Mouse (Mus musculus) bone marrow, adult 2 months (tissue): ENCODE results near the gene Zfp352. TPM values are rescaled to one million over a fixed set of nuclear protein-coding genes. Genes with fewer than 3 reads are reported as not detected.
"Not testable (repeated sequence)": the region's sequence is repeated elsewhere in the genome, so short reads cannot be mapped to it uniquely, and the experiment has no call there.

Experiments used
- H3K27ac ChIP-seq: fragments of 200-500 bp; 2 replicates; pipeline ENCODE4 v1.5.1; 2012; ENCODE audit warnings: low read depth, mild to moderate bottlenecking, control low read depth, inconsistent platforms, low read length; ENCODE audit not compliant: control insufficient read depth, poor library complexity, insufficient read depth
- H3K4me1 ChIP-seq: fragments of 200-500 bp; 2 replicates; pipeline ENCODE4 v1.6.1; 2011; ENCODE audit warnings: low read length; ENCODE audit not compliant: control insufficient read depth, insufficient read depth
- H3K4me3 ChIP-seq: fragments of 200-500 bp; replicated peaks from 2 replicates; pipeline ENCODE3; 2011; ENCODE audit warnings: mild to moderate bottlenecking, low read depth, low read length, control low read depth; ENCODE audit not compliant: control insufficient read depth
- CTCF ChIP-seq: fragments of 200-500 bp; IDR thresholded peaks from 2 replicates; pipeline ENCODE4 v1.5.1; 2011; ENCODE audit warnings: low read length, control low read depth; ENCODE audit not compliant: control insufficient read depth, insufficient read depth
- POLR2A ChIP-seq: fragments of 200-500 bp; IDR thresholded peaks from 2 replicates; pipeline ENCODE4 v1.6.1; 2011; ENCODE audit warnings: low read depth, mild to moderate bottlenecking, control low read depth, low read length, borderline replicate concordance; ENCODE audit not compliant: control insufficient read depth
- WGBS: fragments of 180-500 bp; shearing (Covaris S2); methylation state at CpG from one replicate; pipeline ENCODE4 v1.1.7; 2018; 5-methylcytosine and 5-hydroxymethylcytosine counted together
- polyA plus RNA-seq: library from polyadenylated mRNA; stranded (reverse); fragments of >200 nt; gene quantifications from 2 replicates; pipeline ENCODE4 v1.2.4, GENCODE M21; 2011; ENCODE audit warnings: low replicate concordance; ENCODE audit not compliant: missing spikeins, insufficient read depth, insufficient read length

Gene Zfp352
- not detected in 2 replicates for polyA plus RNA-seq

DNA sequence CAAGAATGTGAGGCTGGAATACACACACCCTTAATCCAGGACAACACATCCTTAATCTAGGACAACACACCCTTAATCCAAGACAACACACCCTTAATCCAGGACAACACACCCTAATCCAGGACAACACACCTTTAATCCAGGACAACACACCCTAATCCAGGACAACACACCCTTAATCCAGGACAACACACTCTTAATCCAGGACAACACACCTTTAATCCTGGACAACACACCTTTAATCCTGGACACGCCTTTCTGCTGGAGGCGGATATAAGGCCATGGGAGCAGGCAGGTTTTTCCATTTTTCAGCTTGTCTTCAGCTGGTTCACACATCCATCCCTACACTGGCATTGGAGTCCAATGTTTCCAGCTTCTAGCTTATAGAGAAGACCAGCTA, at the start of gene Zfp352:
TSS of gene Zfp352 (plus strand) at position 301 of the 400 bp plus-strand sequence.
- TF ChIP-seq CTCF (no peak), POLR2A (no peak)
- H3K4me3 ChIP-seq: no peak within 1 kb of the TSS
- H3K27ac ChIP-seq: no peak within 1 kb of the TSS
- WGBS: 83% methylated on average over 2 of the region's 2 CpGs
- no peaks in the 10 kb centered on the region for H3K4me1 ChIP-seq

DNA sequence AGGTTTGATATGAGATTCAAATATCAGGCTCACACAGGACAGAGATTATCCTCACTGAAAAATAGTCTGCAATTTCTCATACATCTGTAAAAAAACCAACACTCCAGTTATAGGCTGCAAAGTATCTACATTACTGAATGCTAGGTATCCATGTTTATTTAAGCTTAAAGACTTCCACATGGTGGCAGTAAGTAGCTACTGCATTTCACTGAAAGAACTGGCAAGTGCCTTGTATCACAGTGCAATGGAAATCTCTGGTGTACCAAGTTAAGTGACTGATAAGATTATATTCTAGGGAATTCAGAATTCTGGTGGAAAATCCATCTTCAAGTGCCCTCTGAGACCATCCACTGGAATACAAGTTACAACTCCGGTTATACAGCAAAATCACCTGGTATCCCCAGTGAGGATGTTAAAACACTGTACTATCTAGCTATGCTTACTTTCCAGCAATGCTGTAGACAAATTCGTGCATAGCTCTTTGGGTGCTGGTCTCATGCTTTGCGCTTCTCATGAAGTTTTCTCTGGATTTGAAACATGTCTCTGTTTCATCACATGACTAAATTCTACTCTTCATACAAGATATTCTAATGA, 47.6 kb upstream of the Zfp352 start:
- no peak overlapping the region for H3K27ac ChIP-seq
- H3K4me1 ChIP-seq: no peaks in the 10 kb centered on the region
- WGBS: 65% methylated on average over 3 of the region's 3 CpGs
- no peak overlapping the region for H3K4me3 ChIP-seq
- TF ChIP-seq CTCF (no peak), POLR2A (no peak)

DNA sequence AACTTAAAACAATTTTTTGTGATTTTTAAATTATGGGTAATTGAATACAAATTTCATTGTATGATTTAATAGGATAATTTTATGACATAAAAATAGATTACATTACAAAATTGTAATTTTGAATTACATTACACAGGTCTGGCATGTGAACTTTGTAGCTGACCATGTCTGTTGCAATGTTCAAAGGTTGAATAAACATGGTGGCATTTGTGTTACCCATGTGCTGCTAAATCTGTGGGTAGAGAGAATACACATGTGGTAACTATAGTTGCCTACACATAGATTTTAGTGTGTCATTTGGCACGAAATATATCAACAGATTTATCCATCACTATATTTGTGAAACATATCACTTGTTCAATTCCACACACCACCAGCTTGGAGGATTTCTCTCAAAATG, 44.6 kb upstream of the Zfp352 start:
- TF ChIP-seq POLR2A (no peak), CTCF (no peak)
- no peak overlapping the region for H3K4me3 ChIP-seq
- no peaks in the 10 kb centered on the region for H3K4me1 ChIP-seq
- H3K27ac ChIP-seq: no peak overlapping the region
- WGBS: 46% methylated on average over 1 of the region's 1 CpGs

DNA sequence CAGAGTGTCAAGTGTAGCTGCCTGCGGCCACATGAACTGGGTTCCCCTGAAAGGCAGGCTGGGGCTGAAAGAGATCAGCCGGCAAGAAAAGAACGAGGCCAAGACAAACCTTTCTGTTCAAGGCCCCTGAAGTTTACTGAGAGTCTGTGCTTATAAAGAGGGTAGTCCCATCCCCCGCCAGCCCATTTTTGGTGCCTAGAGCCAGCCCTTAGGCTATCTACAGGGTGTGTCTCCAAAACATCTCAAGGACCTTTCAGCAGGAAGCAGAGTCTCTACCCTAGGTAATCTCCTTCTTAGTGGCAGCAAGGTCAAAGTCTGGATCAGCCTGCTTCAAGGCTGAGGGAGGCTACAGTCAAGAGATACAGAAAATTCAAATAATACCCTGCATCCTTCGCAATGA, 15.2 kb upstream of the Zfp352 start:
- no peak overlapping the region for H3K27ac ChIP-seq
- TF ChIP-seq CTCF: no peak
- no peaks in the 10 kb centered on the region for H3K4me1 ChIP-seq
- WGBS: 79% methylated on average over 5 of the region's 5 CpGs
- H3K4me3 ChIP-seq: no peak overlapping the region

DNA sequence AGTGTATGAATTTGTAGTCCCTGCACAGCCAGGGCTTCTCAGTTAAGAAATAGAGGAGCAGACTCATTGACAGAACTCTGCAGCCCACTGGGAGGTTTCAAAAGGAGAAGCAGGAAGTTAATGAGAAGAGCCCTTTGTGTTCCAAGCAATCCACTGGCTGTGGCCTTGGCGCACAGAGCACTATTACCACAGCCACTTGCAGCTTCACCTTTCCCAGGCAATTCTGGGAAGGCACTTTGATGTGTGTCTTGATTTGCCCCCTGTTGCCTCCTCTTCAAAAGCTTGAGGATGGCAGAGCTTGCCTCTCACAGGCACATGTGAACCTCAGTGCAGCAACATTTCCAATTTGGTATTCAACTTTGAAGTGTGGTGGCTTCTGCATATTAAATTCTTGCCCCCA, 7.1 kb upstream of the Zfp352 start:
- no peak overlapping the region for H3K27ac ChIP-seq
- 33% methylated on average over 1 of the region's 1 CpGs for whole genome bisulfite sequencing
- H3K4me3 ChIP-seq: no peak overlapping the region
- no peak for TF ChIP-seq CTCF
- no peak for TF ChIP-seq POLR2A
- no peaks in the 10 kb centered on the region for H3K4me1 ChIP-seq

DNA sequence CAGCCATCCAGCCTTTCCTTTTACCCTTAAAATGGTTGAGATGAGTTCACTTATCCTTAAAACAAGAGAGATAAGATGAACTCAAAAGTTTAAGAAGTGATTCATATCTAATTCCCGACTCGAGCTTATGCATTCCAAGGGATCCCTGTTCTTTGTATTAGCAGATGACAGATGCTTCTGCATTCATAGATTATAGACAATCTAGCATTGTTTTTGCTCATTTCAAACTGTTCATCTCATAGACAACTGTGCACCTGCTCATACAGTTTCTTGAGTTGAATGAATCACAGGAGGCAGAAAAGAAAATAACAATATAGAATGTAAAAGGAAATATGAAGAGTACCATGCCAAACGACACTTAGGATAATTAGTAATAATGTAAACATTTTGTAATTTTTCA, 6.5 kb upstream of the Zfp352 start:
- H3K4me1 ChIP-seq: no peaks in the 10 kb centered on the region
- no peak overlapping the region for H3K4me3 ChIP-seq
- 78% methylated on average over 3 of the region's 3 CpGs for WGBS
- no peak for TF ChIP-seq CTCF
- no peak for TF ChIP-seq POLR2A
- H3K27ac ChIP-seq: no peak overlapping the region

DNA sequence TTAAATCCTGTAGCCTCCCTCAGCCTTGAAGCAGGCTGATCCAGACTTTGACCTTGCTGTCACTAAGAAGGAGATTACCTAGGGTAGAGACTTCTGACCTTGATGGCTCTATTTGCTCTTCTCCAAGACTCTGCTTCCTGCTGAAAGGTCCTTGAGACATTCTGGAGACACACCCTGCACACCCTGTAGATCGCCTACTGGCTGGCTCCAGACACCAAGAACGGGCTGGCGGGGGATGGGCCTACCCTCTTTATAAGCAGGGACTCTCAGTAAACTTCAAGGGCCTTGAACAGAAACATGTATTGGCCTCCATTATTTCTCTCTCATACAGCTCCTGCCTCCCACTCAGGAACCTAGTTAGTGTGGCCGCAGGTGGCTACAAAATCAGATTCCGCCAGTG, 17.0 kb downstream of the Zfp352 start:
- WGBS: 84% methylated on average over 5 of the region's 5 CpGs
- H3K27ac ChIP-seq, H3K4me3 ChIP-seq, H3K4me1 ChIP-seq: not testable (repeated sequence)

DNA sequence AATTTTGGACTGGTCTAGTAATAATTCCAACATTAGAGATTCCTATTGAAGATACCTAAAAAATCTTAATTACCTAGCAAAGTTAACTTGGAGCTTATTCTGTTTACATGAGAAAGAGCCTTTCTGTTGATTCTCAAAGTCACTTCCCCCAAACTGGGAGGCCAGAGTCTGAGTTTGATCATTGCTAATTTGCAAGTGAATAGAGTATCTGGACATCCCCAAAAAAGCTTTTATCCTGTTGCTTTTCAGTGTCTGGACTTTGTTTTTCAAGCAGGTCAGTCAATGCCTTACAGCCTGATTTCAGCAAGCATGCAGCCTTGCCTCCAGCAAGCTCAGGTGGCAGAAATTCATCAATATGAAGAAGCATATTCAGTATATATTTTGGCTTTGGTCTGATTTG, 51.2 kb downstream of the Zfp352 start:
- H3K4me3 ChIP-seq: no peak overlapping the region
- H3K4me1 ChIP-seq: no peaks in the 10 kb centered on the region
- H3K27ac ChIP-seq: no peak overlapping the region
- TF ChIP-seq POLR2A: no peak
- TF ChIP-seq CTCF: no peak
